Mouse (Mus musculus) 3134 (cell line): ENCODE data around the gene Nell2.

Source experiments
- DNase-seq: peaks from one replicate; pipeline ENCODE4 v3.0.0-alpha.2; 2011; ENCODE audit warnings: low spot score; ENCODE audit not compliant: insufficient read length; ENCODE audit errors: extremely low read depth

The Nell2 gene

DNA sequence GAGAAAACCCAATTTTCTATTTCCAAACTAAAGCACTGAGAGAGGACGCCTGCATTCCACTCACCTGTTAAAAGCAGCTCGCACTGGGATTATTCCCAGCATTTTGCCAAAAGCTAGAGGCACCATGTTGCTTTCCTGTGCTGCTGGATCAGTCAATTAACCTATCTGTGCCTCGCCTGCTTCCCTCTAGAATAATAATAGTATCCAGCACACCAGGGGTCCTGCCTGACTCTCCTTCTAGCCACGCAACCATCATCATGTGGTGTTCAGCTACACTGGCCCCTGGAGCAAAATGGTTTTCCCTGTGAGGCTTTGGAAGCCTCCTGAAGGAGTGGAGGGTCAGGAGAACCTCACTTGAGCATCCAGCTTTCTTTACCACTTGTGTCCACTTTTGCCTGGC lies 397.0 kb downstream of the Nell2 start:
- no peak for DNase-seq

DNA sequence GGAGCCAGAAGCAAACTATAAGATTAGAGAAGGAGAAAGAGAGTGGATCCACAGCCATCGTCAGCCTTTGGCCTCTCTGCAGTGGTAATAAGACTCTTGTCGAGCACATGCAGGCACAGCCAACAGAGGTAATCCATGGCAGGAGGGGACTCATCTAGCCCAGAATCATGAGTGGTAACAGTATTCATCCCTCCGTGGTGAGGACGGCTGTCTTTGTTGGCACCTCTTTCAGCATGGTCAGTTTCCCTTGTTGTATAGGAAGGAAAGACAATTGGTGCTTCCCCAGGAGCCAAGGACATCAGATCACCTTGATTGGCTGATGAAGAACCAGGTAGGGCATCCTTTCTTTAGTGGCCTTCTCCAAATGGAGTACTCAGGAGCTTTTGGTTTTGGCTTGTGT lies 419.7 kb downstream of the Nell2 start:
- DNase-seq, result no peak

DNA sequence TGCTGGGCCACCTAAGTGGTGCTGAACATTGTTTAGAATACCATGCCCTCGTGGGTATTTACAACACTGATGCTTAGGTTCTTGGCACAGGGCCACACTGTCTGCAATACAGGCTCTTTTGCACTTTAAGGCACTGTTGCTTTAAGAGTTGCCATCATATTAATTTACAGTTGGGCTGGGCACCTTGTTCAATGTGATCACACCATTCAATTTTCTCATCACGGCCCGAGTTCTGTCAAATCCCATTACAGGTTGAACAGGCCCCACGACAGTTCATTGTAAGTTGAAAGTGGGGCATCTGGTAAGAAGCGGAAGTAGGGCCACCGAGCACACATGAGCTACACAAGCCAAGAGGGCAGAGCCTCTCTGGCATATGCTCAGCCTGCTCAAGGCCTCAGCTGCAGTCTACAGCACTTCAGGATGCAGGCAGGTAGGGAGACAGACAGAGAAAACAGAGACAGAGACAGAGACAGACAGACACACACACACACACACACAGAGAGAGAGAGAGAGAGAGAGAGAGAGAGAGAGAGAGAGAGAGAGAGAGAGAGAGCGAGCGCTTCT lies 421.0 kb downstream of the Nell2 start:
- DNase-seq, result no peak

DNA sequence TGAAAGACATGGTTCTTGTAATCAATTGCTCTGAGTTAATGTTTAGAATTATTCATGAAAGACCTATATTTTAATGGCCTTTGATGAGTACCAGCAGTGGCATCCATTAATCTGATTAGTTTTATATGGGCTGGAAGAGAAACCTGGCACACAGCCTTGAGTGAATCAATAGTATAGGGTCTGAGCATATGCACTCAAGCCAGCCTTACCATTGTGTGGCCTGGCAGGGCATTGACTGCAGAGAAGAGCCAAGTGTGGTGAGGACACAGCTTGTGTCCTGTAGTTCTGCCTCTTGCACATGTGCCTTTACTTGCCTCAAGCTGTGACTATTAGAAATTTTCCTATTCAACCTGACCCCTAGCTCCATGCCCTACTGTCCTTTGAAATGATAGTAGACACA lies 426.8 kb downstream of the Nell2 start:
- DNase-seq, result no peak

DNA sequence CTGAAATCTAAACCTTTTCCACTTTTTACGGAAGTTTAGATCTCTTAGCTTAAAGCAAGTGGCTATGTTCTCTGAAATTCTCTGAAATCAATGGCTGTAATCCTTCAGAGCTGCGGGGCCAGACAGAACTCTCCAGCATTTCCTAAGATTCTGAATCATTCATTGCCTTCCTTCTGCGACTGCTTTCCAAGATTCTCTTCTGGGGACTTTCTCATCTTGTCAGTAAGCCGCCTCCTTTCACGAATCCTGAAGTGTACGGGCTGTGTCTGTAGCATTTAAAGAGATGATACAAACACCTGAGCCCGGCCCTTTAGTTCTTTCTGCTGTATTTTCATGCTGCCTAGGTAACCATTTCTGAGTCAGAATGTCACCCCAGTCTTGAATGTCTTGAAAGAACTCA lies 428.2 kb downstream of the Nell2 start:
- no peak for DNase-seq

DNA sequence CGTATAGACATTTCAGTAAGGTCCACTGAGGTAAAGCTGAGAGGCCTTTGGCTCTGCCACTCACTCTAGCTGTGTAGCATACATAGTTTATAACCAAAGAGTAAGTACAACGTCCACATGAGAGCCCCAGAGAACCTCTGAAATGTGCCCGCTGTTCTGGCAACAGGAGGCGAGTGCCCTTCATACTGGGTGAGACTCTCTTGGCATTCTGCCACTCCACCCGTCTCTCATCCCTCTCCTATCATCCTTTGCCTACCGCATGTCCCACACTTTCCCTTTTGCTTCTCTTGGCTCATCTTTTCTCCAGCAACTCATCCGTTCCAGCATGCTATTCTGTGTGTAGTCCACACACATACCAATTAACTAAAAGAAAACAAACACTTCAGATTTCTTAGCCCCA lies 442.4 kb downstream of the Nell2 start:
- no peak for DNase-seq

DNA sequence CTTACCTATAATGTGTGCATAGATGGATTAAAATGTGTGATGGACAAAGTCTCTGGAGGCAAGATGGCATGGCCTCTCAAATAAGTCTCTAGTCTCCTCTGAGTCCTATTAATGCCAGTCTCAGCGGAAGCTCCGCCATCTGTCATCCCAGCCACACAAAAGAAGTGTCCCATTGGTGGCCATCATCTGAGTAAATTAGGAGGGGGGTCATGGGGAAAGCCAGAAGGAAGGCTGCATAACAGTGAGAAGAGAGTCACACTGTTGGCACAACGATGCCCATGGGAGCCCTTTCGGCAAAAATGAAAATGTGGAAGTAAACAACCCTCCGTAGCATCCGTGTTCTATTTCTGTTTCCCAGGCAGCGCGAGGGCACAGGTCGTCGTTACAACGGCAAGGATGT lies 446.7 kb downstream of the Nell2 start:
- no peak for DNase-seq

DNA sequence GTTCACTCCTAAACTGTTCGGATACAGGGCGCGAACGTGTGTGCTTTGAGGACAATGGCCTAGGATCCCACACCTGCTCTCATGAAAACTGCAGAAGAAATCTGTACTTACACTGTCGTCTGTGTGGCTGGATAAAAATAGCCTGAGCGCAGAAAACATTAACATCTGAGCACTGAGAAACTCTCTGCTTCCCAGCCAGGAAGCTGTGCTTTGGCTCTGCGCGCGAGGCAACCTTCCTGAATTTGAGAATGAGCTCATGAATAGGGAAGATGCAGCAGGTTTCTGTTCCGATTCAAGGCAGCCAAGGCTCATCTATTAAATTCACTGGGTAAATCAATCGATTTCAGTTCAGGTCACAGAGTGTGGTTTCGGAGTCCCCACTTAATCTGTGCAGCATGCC lies 453.0 kb downstream of the Nell2 start:
- no peak for DNase-seq

DNA sequence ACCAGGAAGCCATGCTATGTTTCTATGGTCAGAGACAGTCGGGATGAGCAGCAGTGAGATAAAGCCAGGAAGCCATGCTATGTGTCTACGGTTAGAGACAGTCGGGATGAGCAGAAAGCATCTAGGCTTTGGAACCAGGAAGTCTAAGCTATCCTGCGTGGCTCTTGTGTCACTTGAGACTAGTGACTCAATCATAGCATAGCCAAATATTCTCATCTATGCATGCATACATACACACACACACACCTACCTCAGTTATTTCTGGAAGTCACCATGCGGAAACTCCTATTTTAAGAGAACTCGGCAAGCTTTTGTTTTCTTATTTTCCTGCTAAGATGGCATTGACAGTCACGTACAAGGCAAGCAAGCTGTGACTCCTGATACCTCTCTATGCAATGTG lies 457.5 kb downstream of the Nell2 start:
- no peak for DNase-seq

DNA sequence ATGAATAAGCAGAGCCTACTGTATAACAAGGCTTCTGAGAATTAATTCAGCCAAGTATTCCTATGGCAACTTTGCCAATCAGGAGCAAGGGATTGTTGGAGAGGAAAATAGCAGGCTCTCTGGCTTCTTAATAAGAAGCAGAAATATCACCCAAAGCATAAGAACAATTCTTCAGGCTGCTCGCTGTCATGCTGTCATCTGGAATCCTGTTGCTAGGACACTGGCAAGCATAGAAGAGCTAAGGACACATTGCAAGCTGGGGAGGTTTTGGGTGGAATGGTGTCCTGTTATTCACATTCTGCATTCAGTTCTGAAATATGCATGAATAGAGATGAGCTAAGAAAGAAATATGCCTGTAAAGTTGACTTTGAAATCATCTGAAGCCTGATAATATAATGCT lies 459.6 kb downstream of the Nell2 start:
- DNase-seq, result no peak

DNA sequence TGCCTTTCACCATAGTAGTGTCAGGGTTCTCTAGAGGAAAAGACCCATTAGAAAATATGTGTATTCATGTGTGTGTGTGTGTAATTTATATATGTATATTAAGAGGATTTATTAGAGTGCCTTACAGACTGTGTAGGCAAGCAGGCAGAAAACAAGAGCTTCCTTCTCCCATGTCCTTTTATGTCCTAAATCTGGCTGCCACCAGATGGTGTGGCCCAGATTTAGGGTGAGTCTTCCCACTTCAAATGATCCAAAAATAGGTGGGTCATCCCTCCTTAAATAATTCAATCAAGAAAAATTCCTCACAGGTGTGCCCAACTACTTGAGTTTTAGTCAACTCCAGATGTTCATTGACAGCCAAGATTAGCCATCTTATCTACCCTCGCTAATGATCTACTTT lies 460.3 kb downstream of the Nell2 start:
- no peak for DNase-seq

DNA sequence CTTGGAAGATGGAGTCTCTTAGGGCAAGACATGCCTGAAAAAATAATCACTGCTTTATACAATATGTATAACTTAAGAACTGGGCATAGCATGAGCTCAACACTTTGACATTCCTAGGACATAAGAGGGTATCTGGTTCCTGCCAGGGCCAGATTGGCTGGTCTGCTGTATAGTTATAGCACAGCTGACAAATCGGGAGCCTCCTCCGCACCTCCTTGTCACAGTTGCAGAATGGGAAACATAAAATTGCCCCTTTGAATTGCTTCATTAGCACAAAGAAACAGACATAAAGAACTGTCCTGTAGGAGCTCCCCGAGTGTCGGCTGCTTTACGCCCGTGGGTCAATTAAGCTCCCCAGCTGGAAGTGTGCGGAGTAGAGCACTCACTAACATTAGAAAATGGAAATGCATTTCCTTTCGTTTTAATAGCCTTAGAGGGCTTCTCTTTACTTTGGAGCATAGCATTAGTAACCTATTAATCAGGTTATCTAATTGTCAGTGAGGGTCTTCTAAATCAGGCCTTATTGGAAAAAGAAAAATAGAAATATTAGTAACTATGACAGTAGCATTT lies 473.2 kb downstream of the Nell2 start:
- DNase-seq, result no peak

DNA sequence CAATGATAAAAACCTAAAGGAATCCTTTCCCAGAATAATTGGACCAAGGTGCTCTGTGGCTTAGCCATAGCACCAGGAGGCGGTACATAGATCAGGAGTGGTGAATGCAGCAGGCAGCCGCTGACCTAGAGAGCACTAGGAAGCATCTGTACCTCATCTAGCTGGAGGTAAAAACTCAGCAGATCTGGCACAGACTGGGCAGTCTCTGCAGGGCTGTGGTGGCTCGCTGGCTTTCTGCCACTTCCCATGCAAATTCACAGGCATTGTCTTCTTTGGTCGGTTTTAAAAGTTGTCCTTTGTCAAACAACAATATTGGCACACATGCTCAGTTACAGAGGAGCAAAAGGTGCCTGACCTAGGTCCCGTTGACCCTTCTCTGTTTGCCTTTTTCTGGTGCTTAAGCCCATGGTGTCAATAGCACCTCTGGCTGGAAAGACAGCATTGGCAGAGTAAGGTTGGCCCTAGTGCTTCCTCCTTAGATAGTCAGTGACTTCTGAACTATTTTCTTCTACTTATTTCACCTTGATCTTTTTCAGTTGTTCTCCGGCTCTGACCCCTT lies 479.1 kb downstream of the Nell2 start:
- no peak for DNase-seq

DNA sequence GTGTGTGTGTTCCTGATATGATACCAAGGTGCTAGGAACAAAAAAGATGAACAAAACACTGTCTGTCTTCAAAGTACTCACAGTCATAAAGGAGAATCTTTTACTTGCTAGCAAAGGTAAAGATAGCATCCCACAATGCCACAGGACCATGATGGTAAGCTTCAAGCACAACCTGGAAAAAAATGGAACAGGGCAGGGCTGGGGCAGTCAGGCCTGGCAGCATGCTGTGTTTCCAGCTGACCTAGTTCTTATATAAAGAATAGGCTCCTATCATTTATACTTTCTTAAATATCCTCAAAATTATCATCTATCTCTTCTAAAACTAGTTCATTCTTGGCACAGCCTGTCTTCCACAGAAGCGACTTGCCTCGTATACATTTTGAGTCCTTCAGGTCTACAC lies 480.9 kb downstream of the Nell2 start:
- DNase-seq, result no peak

DNA sequence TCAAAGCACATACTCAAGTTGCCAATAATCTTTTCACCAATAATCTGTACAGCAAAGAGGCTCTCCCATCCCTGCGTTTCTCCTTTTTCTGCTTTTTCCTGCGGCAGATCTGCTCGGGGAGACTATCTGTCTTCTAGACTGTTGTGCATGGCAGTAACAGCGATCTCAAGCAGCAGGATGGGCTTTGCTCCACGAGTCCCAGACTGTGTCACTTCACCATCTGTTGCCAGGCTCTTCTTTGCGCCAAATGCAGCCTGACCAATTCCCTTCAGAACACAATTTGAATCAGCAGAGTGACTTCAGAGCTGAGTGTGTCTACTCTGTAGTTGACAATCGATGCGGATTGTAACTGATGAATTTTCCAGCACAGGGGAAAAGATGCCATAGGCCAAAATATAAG lies 484.3 kb downstream of the Nell2 start:
- no peak for DNase-seq

DNA sequence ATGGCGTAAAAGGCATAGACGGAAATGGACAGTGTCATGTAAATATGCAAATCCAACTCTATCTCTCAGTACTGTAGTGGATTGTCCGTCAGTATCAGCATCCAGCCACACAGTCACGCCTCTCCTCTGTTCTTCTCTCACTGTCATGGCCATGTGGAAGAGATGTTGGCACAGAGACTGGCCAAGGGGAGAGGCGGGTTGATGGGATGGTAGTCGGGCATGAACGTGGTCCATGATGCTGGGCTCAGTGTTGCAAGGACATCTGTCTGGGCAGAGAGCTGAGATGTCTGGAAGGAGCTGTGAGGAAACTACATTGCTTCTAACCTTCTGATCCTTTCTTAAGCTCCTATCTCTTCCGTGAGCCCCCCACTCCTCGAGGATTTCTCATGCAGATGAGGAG lies 485.9 kb downstream of the Nell2 start:
- no peak for DNase-seq

DNA sequence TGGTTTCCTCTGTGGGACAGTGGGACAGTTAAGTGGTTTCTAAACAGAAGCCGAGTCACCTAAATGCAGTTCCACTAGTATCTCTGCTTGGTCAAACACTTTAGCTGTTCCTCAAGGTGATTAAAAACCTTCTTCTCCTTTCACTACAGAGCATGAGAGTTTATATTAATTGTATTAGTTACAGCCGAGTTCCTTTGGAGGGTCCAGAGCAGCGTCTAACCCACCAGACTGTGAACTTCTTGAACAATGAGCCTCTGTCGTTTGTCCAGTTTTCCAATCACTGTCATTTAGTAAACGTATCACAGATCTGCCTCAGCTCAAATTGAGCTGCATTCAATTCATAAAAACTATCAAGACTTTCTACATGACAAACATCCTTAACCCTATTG lies 498.9 kb downstream of the Nell2 start:
- DNase-seq, result no peak

DNA sequence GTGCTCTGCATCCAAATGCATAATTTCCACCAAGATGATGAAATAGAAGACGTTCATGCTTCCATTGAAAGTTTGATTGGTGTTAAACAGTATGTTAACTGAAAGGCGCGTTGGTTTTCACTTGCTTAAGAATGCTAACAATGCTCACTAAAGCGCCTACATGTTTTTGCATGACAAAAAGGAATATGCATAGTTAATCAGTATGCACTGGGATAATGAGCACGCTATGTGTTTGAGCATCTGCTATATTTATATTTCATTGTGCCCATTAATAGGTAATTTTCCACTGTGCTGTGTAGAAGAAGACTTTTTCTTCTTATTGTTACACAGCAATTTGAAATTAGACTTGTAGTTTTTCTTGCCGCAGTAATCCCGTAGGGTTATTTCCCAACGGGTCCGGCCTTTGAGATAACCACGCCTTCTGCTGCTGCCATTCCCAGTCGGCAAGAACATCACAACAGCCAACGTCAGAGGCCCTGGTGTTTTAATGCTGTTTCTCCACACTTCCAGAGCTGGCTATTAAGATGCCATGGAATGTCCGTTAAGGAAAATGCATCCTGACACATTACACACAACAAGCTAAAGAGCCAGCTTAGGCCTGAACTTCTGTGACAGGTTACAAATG lies 499.4 kb downstream of the Nell2 start:
- no peak for DNase-seq
